In the genomic region with DNA sequence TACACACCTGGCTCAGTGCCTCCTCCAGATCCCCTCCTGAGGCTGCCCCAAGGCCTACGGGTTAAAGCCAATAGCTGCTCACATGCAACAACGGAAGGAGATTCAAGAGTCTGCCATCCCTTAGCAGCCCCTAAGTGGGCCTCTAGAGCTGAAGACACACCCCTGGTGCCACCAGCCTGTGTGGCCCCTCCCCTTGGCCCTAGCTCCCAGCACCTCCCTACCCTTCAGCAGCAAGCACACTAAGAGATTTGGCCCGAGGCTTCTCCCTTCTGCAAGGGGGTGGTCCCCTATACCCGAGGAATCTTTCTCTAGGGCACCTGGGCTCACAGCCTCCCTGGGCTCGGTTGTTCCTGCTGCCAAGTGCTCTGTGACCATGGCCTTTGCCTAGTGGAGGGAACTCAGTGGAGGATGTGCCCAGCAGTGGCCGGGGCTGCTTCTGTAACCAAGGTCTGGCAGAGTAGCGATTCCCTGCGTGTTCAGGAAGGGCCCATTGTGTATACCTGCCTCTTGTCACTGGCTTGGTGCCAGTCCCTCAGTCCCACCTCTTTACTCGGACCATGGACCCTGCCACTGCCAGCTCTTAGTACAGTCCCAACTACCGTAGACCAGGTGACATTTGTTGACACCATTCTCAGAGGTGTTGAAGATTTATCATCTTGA, we compare ENCODE assay signal across 14 mouse cellular contexts. TPM values are rescaled to one million over a fixed set of nuclear protein-coding genes. Genes with fewer than 3 reads are reported as not detected.
DNase-seq lines count a peak whose midpoint lies in the region; ATAC-seq and TF ChIP-seq lines count a peak whose summit lies in the region.
"Had no signal": no experiment of that assay in that cellular context is flagged by ENCODE, and none has a peak within 500 bp of the region (broad histone marks: within the 10 kb centered on the region; RNA-seq: fewer than 3 reads in every experiment).

No protein-coding gene starts in this region.

- H3K9me3 ChIP-seq in lung, postnatal 0 days (ENCODE audit: low read length): no peaks in the 10 kb centered on the region
- H3K9me3 ChIP-seq in MEL (replicated peaks; ENCODE audit: insufficient read depth, low read length): no peaks in the 10 kb centered on the region
- H3K9me3 ChIP-seq in hindbrain, embryonic 13.5 days: no peaks in the 10 kb centered on the region

- H3K27ac ChIP-seq in lung, postnatal 0 days (ENCODE audit: low read length): no peak overlapping the region
- no peak overlapping the region for H3K27ac ChIP-seq in MEL (ENCODE audit: control insufficient read depth, low read depth, low read length)
- H3K27ac ChIP-seq in hindbrain, embryonic 13.5 days: peak overlapping the region; percentile 64
- H3K27ac ChIP-seq: liver, embryonic 14.5 days had no signal

- no peaks in the 10 kb centered on the region for H3K79me2 ChIP-seq in MEL (ENCODE audit: control insufficient read depth, insufficient read depth, low read length, poor library complexity)

- TF ChIP-seq POLR2A in MEL (IDR thresholded peaks at IDR 0.05; ENCODE audit: control insufficient read depth in 1 of 2, insufficient read depth in 1 of 2, low read depth in 1 of 2, low read length in 2 of 2, poor library complexity in 1 of 2): no peak

- no peak overlapping the region for H3K9ac ChIP-seq in lung, postnatal 0 days (replicated peaks; ENCODE audit: low read depth)
- H3K9ac ChIP-seq in MEL (ENCODE audit: control insufficient read depth, low read depth, low read length, poor library complexity, severe bottlenecking): no peak overlapping the region
- H3K9ac ChIP-seq in hindbrain, embryonic 13.5 days: peak overlapping the region; percentile 35; the same call in 1 of the 2 replicates
- H3K9ac ChIP-seq: liver, embryonic 14.5 days had no signal

- no peaks in the 10 kb centered on the region for H3K27me3 ChIP-seq in lung, postnatal 0 days (replicated peaks; ENCODE audit: insufficient read depth, low read length)
- H3K27me3 ChIP-seq in MEL (ENCODE audit: control insufficient read depth in 1 of 2, insufficient read depth in 2 of 2, low read length in 2 of 2): no peaks in the 10 kb centered on the region; a peak in 2 of 4 replicates
- H3K27me3 ChIP-seq in hindbrain, embryonic 13.5 days: no peaks in the 10 kb centered on the region

- no peak for TF ChIP-seq CTCF in lung, postnatal 0 days (IDR thresholded peaks at IDR 0.05)
- no peak for TF ChIP-seq CTCF in MEL (IDR thresholded peaks at IDR 0.05 in 2 of 3, conservative IDR thresholded peaks at IDR 0.05 in 1 of 3; ENCODE audit: control insufficient read depth in 1 of 3, insufficient read depth in 1 of 3, low read depth in 2 of 3, low read length in 3 of 3, poor library complexity in 1 of 3, severe bottlenecking in 1 of 3)

- ATAC-seq in lung, postnatal 0 days: peak; percentile 11; the same call in 1 of the 2 replicates
- ATAC-seq in hindbrain, embryonic 13.5 days (ENCODE audit: low FRiP score): no peak

- TF ChIP-seq RAD21 in MEL (IDR thresholded peaks at IDR 0.05; ENCODE audit: low read depth, low read length): no peak

- H3K36me3 ChIP-seq in lung, postnatal 0 days (ENCODE audit: insufficient read depth, low read length): no peaks in the 10 kb centered on the region
- no peaks in the 10 kb centered on the region for H3K36me3 ChIP-seq in MEL (ENCODE audit: control insufficient read depth in 1 of 2, insufficient read depth in 2 of 2, low read length in 2 of 2)
- H3K36me3 ChIP-seq in hindbrain, embryonic 13.5 days: peaks cover 45% of the 10 kb centered on the region

- peak; percentile 93 for DNase-seq in heart, adult 11 months
- DNase-seq in heart, postnatal 14 days: no peak
- no peak for DNase-seq in lung, postnatal 0 days (ENCODE audit: low spot score)
- no peak for DNase-seq in lung, postnatal 4 days
- DNase-seq in MEL (ENCODE audit: low read depth, low spot score): peak; percentile 8
- no peak for DNase-seq in right cerebral cortex, adult 2 months (ENCODE audit: low spot score in 2 of 2)
- DNase-seq in frontal cortex, postnatal 14 days (ENCODE audit: low spot score in 2 of 2): no peak
- DNase-seq: cerebellum, adult 9-10 months; embryo, embryonic 11 days; heart, adult 18-20 months; lung, postnatal 14 days; right cerebral cortex, postnatal 14 days had no signal

- no peak overlapping the region for H3K4me3 ChIP-seq in lung, postnatal 0 days (ENCODE audit: low read depth, low read length)
- H3K4me3 ChIP-seq in MEL (ENCODE audit: control insufficient read depth in 1 of 2, insufficient read depth in 1 of 2, low read depth in 2 of 2, low read length in 2 of 2): no peak overlapping the region
- no peak overlapping the region for H3K4me3 ChIP-seq in hindbrain, embryonic 13.5 days

- intact Hi-C loops in heart, postnatal 14 days (cut with DNase I): loop anchor here (10.0 kb wide), 1 partner anchor 464 kb away; no protein-coding TSS in a partner anchor

- no peak overlapping the region for H3K4me2 ChIP-seq in lung, postnatal 0 days (replicated peaks; ENCODE audit: low read depth, low read length)
- H3K4me2 ChIP-seq in hindbrain, embryonic 13.5 days: no peak overlapping the region

- 42% methylated on average over 10 of the region's 10 CpGs for whole genome bisulfite sequencing in lung, postnatal 0 days
- WGBS in hindbrain, embryonic 13.5 days: 71% methylated on average over 10 of the region's 10 CpGs

- no peak for TF ChIP-seq EP300 in lung, postnatal 0 days (IDR thresholded peaks at IDR 0.05)
- TF ChIP-seq EP300 in MEL (IDR thresholded peaks at IDR 0.05; ENCODE audit: low read depth in 1 of 2, low read length in 2 of 2): no peak

- no peaks in the 10 kb centered on the region for H3K4me1 ChIP-seq in lung, postnatal 0 days (ENCODE audit: insufficient read depth, low read depth, low read length)
- H3K4me1 ChIP-seq in MEL (ENCODE audit: control insufficient read depth in 1 of 2, insufficient read depth in 2 of 2, low read length in 2 of 2): no peaks in the 10 kb centered on the region
- peaks cover 66% of the 10 kb centered on the region for H3K4me1 ChIP-seq in hindbrain, embryonic 13.5 days (replicated peaks)

TF ChIP-seq in MEL, 35 proteins besides CTCF, POLR2A, EP300 and RAD21:
- TF ChIP-seq HCFC1 (IDR thresholded peaks at IDR 0.05; ENCODE audit: low read depth, low read length) (no peak), BHLHE40 (IDR thresholded peaks at IDR 0.05; ENCODE audit: borderline replicate concordance, low read depth, low read length) (no peak), MYC (IDR thresholded peaks at IDR 0.05; ENCODE audit: low read depth, low read length) (no peak), ETS1 (IDR thresholded peaks at IDR 0.05; ENCODE audit: low read depth, low read length) (no peak), POLR2AphosphoS2 (IDR thresholded peaks at IDR 0.05; ENCODE audit: low read length) (no peak), MXI1 (IDR thresholded peaks at IDR 0.05; ENCODE audit: low read depth, low read length) (no peak), ZKSCAN1 (IDR thresholded peaks at IDR 0.05; ENCODE audit: low read depth, low read length) (no peak), E2F4 (IDR thresholded peaks at IDR 0.05; ENCODE audit: borderline replicate concordance, low read depth, low read length) (no peak), GATA1 (IDR thresholded peaks at IDR 0.05; ENCODE audit: low read depth, low read length) (no peak), RCOR1 (IDR thresholded peaks at IDR 0.05; ENCODE audit: low read depth, low read length) (no peak)

RNA-seq across cellular contexts. Expression of gene Trp53i11, which starts 13.5 kb away (rescaled TPM):
- 10 to 100 TPM; 67.8 to 68.8 TPM for total RNA-seq in heart, postnatal 14 days (2021)
- 14.8 and 21.1 TPM in 2 replicates for polyA plus RNA-seq in lung, postnatal 0 days (2015; fragmentation: Nextera tagmentation; extraction: Ambion mirVana)
- not detected in 2 replicates for total RNA-seq in MEL (2012; rRNA removed)
- not detected for polyA plus RNA-seq in MEL (2012; ENCODE audit: insufficient read depth in 1 of 2, insufficient read length in 2 of 2, low read depth in 1 of 2, low replicate concordance in 2 of 2, missing spikeins in 1 of 2)
- polyA plus RNA-seq in hindbrain, embryonic 13.5 days (2015; fragmentation: Nextera tagmentation; extraction: Ambion mirVana): 109 and 110 TPM in 2 replicates

Comparison
In these comparisons a context has a peak if more than half of its experiments do, and no peak if none do; other contexts are left out.
1. DNase-seq: peak in heart, adult 11 months (single experiment) and MEL (single experiment); none in heart, postnatal 14 days (0 of 2), lung, postnatal 0 days (single experiment), lung, postnatal 4 days (0 of 2), right cerebral cortex, adult 2 months (0 of 2) and frontal cortex, postnatal 14 days (0 of 2).
2. RNA of gene Trp53i11, which starts 13.5 kb away (polyA plus RNA-seq): 109 to 110 TPM in hindbrain, embryonic 13.5 days and 14.8 to 21.1 TPM in lung, postnatal 0 days; not detected in MEL; every median in the first group is over 10 times any median in the second.